Mouse (Mus musculus) heart, embryonic 14.5 days (tissue): ENCODE results near the gene Ccnh. TPM values are rescaled to one million over a fixed set of nuclear protein-coding genes. Genes with fewer than 3 reads are reported as not detected.

Source experiments
- ATAC-seq: fragments of 200-750 bp; cut with Nextera tagmentation; 2 replicates; pipeline ENCODE4 v1.8.0; 2017; ENCODE audit warnings: low read depth, moderate TSS enrichment; ENCODE audit not compliant: insufficient number of reproducible peaks, insufficient read depth, low FRiP score
- H3K27ac ChIP-seq, 2 experiments: fragments of 200-500 bp in 1 of 2; fragments of 300-500 bp in 1 of 2; sonication (generic) in 1 of 2; replicated peaks in 1 of 2; 2 replicates each; pipeline ENCODE4 v1.5.1; 2012 to 2014; ENCODE audit warnings: low read depth in 2 of 2, low read length in 2 of 2, control low read depth in 1 of 2, mild to moderate bottlenecking in 1 of 2, mixed read lengths in 1 of 2; ENCODE audit not compliant: control insufficient read depth in 1 of 2, insufficient read depth in 1 of 2
- H3K27me3 ChIP-seq: fragments of 300-500 bp; sonication (generic); 2 replicates; pipeline ENCODE4 v1.6.1; 2014; ENCODE audit warnings: mild to moderate bottlenecking, low read length, control low read depth; ENCODE audit not compliant: control insufficient read depth, insufficient read depth
- H3K36me3 ChIP-seq: fragments of 300-500 bp; sonication (generic); 2 replicates; pipeline ENCODE4 v1.6.1; 2014; ENCODE audit warnings: mild to moderate bottlenecking, control low read depth, low read length, mixed read lengths; ENCODE audit not compliant: control insufficient read depth, insufficient read depth
- H3K4me1 ChIP-seq, 2 experiments: fragments of 200-500 bp in 1 of 2; fragments of 300-500 bp in 1 of 2; sonication (generic) in 1 of 2; 2 replicates each; pipeline ENCODE4 v1.6.1; 2012 to 2014; ENCODE audit warnings: low read length in 2 of 2, control low read depth in 1 of 2, mixed read lengths in 1 of 2; ENCODE audit not compliant: control insufficient read depth in 2 of 2, insufficient read depth in 2 of 2
- H3K4me2 ChIP-seq: fragments of 300-500 bp; sonication (generic); 2 replicates; pipeline ENCODE4 v1.6.1; 2014; ENCODE audit warnings: mild to moderate bottlenecking, low read length
- H3K4me3 ChIP-seq, 2 experiments: fragments of 200-500 bp in 1 of 2; fragments of 300-500 bp in 1 of 2; sonication (generic) in 1 of 2; 2 replicates each; pipeline ENCODE4 v1.5.1; 2012 to 2014; ENCODE audit warnings: low read length in 2 of 2, mild to moderate bottlenecking in 2 of 2, control low read depth in 1 of 2, low read depth in 1 of 2, moderate library complexity in 1 of 2; ENCODE audit not compliant: control insufficient read depth in 1 of 2, insufficient read depth in 1 of 2
- H3K9ac ChIP-seq: fragments of 300-500 bp; sonication (generic); 2 replicates; pipeline ENCODE4 v1.6.1; 2014; ENCODE audit warnings: mild to moderate bottlenecking, low read length
- H3K9me3 ChIP-seq: fragments of 300-500 bp; sonication (generic); 2 replicates; pipeline ENCODE4 v1.6.1; 2016; ENCODE audit warnings: low read length, control low read depth; ENCODE audit not compliant: control insufficient read depth
- WGBS: fragments of 180-500 bp; shearing (Covaris S2); extraction: QIAGEN DNeasy Blood & Tissue Kit; methylation state at CpG from one replicate; pipeline ENCODE4 v1.1.7; 2014; 5-methylcytosine and 5-hydroxymethylcytosine counted together
- polyA plus RNA-seq: library from polyadenylated mRNA; unstranded; fragments of >200 nt; fragmentation: Nextera tagmentation; extraction: Ambion mirVana; gene quantifications from 2 replicates; pipeline ENCODE4 v1.2.1, GENCODE M21; 2014

Gene Ccnh
- polyA plus RNA-seq, 1 experiment from 2014 or later: 70.5 TPM

- peaks cover 24% of the 10 kb centered on the region for H3K36me3 ChIP-seq
- no peaks in the 10 kb centered on the region for H3K27me3 ChIP-seq
- H3K4me3 ChIP-seq: no peak overlapping the region
- 96% methylated on average over 2 of the region's 2 CpGs for WGBS
- H3K4me1 ChIP-seq: peaks cover 0 to 3% of the 10 kb centered on the region in 2 experiments; a peak in 1 of 4 replicates
- no peak overlapping the region for H3K4me2 ChIP-seq
- no peak overlapping the region for H3K9ac ChIP-seq
- ATAC-seq: no peak
- H3K27ac ChIP-seq: no peak overlapping the region
- H3K9me3 ChIP-seq: no peaks in the 10 kb centered on the region
Observed at GRCm38 (mm10) chr13:85191253-85191652, 2.0 kb downstream of the Ccnh start.

- Histone ChIP-seq H3K9me3 (no peaks in the 10 kb centered on the region), H3K4me2 (no peak overlapping the region), H3K27ac (no peak overlapping the region), H3K27me3 (no peaks in the 10 kb centered on the region), H3K4me3 (no peak overlapping the region), H3K4me1 (peaks cover 0 to 4% of the 10 kb centered on the region in 2 experiments; a peak in 1 of 4 replicates), H3K9ac (no peak overlapping the region), H3K36me3 (peaks cover 44% of the 10 kb centered on the region)
- WGBS: 80% methylated on average over 2 of the region's 2 CpGs
- ATAC-seq: no peak
Observed at GRCm38 (mm10) chr13:85207493-85207892, 18.3 kb downstream of the Ccnh start.

- no peaks in the 10 kb centered on the region for H3K9me3 ChIP-seq
- H3K27ac ChIP-seq: no peak overlapping the region
- WGBS: 84% methylated on average over 6 of the region's 6 CpGs
- H3K36me3 ChIP-seq: peaks cover 49% of the 10 kb centered on the region
- no peaks in the 10 kb centered on the region for H3K27me3 ChIP-seq
- ATAC-seq: no peak
- no peak overlapping the region for H3K9ac ChIP-seq
- H3K4me2 ChIP-seq: no peak overlapping the region
- no peak overlapping the region for H3K4me3 ChIP-seq
- no peaks in the 10 kb centered on the region for H3K4me1 ChIP-seq
Observed at GRCm38 (mm10) chr13:85208656-85209055, 19.4 kb downstream of the Ccnh start.

GRCm38 (mm10) chr13:85210353-85210752, 21.1 kb downstream of the Ccnh start:
- no peaks in the 10 kb centered on the region for H3K27me3 ChIP-seq
- WGBS: 56% methylated on average over 1 of the region's 1 CpGs
- no peaks in the 10 kb centered on the region for H3K4me1 ChIP-seq
- no peak overlapping the region for H3K27ac ChIP-seq
- no peak overlapping the region for H3K4me2 ChIP-seq
- no peak overlapping the region for H3K4me3 ChIP-seq
- H3K9ac ChIP-seq: no peak overlapping the region
- H3K9me3 ChIP-seq: no peaks in the 10 kb centered on the region
- ATAC-seq: no peak
- peaks cover 46% of the 10 kb centered on the region for H3K36me3 ChIP-seq

- Histone ChIP-seq H3K4me3 (no peak overlapping the region), H3K9ac (no peak overlapping the region), H3K4me2 (no peak overlapping the region), H3K27me3 (no peaks in the 10 kb centered on the region), H3K27ac (no peak overlapping the region), H3K9me3 (no peaks in the 10 kb centered on the region), H3K36me3 (peaks cover 60% of the 10 kb centered on the region), H3K4me1 (no peaks in the 10 kb centered on the region)
- no peak for ATAC-seq
- 77% methylated on average over 4 of the region's 4 CpGs for WGBS
Observed at GRCm38 (mm10) chr13:85218656-85219055, 29.4 kb downstream of the Ccnh start.

- H3K27ac ChIP-seq: no peak overlapping the region
- no peak overlapping the region for H3K4me2 ChIP-seq
- H3K27me3 ChIP-seq: no peaks in the 10 kb centered on the region
- no peak overlapping the region for H3K9ac ChIP-seq
- no peaks in the 10 kb centered on the region for H3K9me3 ChIP-seq
- 86% methylated on average over 7 of the region's 7 CpGs for WGBS
- ATAC-seq: no peak
- peaks cover 32% of the 10 kb centered on the region for H3K36me3 ChIP-seq
- H3K4me3 ChIP-seq: no peak overlapping the region
- no peaks in the 10 kb centered on the region for H3K4me1 ChIP-seq
Observed at GRCm38 (mm10) chr13:85238760-85239159, 49.6 kb downstream of the Ccnh start.

Other genes with a start within 250 kb of the Ccnh start
- 48.5 and 53.8 TPM in 2 replicates for gene Rasa1, start 99.7 kb downstream of the Ccnh start, polyA plus RNA-seq